Mouse (Mus musculus): ENCODE measurements around the gene Dpp8. TPM values are rescaled to one million over a fixed set of nuclear protein-coding genes. Genes with fewer than 3 reads are reported as not detected.
A peak's percentile ranks its signal among the peaks of the same experiment; 100 is the strongest.
"Not testable (repeated sequence)": the region's sequence is repeated elsewhere in the genome, so short reads cannot be mapped to it uniquely, and the experiment has no call there.

Dpp8 gene
- polyA plus RNA-seq, 1 experiment from 2014 or later, result 31.5 TPM

DNA sequence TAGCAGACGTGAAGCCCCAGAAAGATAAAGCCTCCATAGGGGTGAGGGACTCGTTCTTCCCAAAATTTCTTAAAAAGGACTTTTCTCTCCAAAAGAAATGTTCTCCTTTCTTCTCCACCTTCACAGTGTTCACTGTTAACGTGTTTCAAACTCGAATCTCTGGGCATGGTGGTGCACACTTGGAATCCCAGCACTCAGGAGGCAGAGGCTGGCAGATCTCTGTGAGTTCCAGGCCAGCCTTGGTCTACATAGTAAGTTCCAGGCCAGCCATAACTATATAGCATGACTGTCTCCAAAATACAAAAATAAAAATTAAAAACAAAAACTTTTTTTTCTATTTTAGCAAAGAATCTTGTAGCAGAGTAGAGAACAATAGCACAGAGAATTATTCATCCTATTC is 12.1 kb upstream of the Dpp8 start:
- WGBS, result 51% methylated on average over 4 of the region's 4 CpGs
- Histone ChIP-seq H3K4me2 (ENCODE audit: low read depth, low read length) (peak overlapping the region; percentile 88), H3K4me3 (ENCODE audit: low read length) (no peak overlapping the region)

DNA sequence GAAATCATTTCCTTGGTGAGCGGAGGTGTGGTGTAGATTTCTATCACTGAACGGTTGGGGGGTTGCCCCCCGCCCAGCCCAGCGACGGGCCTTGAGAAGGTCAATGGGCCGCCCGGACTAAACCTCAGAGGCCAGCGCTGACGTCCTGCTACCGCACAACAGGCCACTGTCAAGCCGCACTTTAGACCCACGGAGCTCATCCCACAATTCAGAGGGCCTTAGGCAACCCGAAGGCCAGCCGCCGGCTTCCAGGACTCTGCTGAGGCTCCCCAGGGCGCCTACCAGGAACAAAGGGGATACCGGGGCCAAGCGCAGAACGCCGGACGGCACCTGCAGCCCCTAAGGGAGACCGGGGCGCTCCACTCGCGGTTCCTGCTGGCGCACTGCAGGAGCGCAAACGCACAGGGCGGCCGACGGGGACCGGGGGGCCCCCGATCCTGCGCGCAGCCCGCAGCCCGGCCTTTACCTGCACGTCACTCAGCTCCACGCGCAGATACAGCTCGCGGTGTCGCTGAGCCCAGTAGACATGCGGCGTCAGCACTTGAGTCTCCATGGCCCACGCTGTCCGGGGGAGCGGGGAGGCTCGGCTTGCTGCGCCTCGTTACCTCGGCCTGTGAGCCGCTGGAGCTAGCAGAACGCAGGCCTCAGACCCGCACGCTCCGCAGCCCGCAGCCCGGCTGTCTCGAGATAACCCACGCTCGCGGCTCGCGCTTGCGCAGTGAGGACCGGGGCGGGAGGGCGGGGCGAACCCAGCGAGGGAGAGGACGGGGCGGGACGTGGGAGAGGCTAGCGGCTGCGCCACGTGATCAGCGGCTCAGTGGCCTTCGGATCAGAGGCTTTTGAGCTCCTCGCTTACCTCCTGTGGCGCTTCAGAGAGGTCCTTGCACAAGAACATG is 11.0 kb upstream of the Dpp8 start, which contains the start of gene Hacd3:
Gene Hacd3, minus strand, starts transcription at position 703 of the 896 bp plus-strand sequence.
- under 1% methylated on average over 81 of the region's 81 CpGs for WGBS
- Histone ChIP-seq H3K4me3 (ENCODE audit: low read length) (peak within 1 kb of the TSS; percentile 78), H3K36me3 (ENCODE audit: control insufficient read depth, insufficient read depth) (no peaks in the 10 kb centered on the region), H3K9ac (ENCODE audit: low read length) (peak within 1 kb of the TSS; percentile 89), H3K27me3 (ENCODE audit: control insufficient read depth, insufficient read depth, low read length) (no peaks in the 10 kb centered on the region), H3K27ac (ENCODE audit: low read length) (peak within 1 kb of the TSS; percentile 81), H3K9me3 (replicated peaks; ENCODE audit: control insufficient read depth, low read length) (no peaks in the 10 kb centered on the region), H3K4me1 (ENCODE audit: control insufficient read depth, insufficient read depth, low read length) (peaks cover 27% of the 10 kb centered on the region), H3K4me2 (ENCODE audit: low read depth, low read length) (peak within 1 kb of the TSS; percentile 88)
- peak; percentile 93 for ATAC-seq (replicated peaks; ENCODE audit: extremely low read depth, insufficient read depth, low FRiP score)

More for the DNA sequence above, 12.1 kb upstream of the Dpp8 start:
- Histone ChIP-seq H3K36me3 (ENCODE audit: control insufficient read depth, insufficient read depth) (no peaks in the 10 kb centered on the region), H3K4me1 (ENCODE audit: control insufficient read depth, insufficient read depth, low read length) (peaks cover 38% of the 10 kb centered on the region), H3K9me3 (replicated peaks; ENCODE audit: control insufficient read depth, low read length) (no peaks in the 10 kb centered on the region), H3K9ac (ENCODE audit: low read length) (no peak overlapping the region), H3K27me3 (ENCODE audit: control insufficient read depth, insufficient read depth, low read length) (no peaks in the 10 kb centered on the region), H3K27ac (ENCODE audit: low read length) (no peak overlapping the region)
- ATAC-seq (replicated peaks; ENCODE audit: extremely low read depth, insufficient read depth, low FRiP score), result no peak

DNA sequence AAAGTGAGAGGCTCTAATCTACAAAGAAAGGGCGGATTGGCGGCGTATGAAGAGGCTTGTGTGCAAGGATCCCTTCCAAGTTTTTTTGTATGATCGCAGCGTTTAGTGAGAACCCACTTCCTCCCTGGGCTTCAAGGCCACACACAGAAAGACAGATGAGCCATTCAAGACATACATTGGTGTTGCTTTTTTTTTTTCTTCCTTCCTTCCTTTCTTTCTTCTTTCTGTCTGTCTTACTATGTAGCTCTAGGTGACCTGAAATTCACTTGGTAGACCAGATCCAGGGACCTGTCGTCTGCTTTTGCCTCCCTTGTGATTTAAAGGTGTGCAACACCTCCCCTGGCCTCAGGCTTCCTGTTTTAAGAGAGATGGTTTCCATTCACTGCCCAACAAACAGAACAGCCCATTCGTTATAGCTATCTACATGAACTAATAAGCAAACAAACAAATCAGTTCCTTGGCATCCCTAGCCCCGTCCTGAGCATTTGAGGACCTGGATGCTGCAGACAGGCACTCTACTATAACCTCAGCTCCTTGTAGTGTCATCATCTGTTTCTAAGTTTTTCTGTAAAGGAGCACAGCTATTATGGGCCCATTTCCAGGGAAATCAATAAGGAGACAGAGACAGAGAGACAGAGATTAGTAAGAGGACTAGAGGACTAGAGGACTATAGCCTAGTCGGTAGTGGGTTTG is 10.2 kb upstream of the Dpp8 start:
- Histone ChIP-seq H3K9ac (ENCODE audit: low read length) (peak overlapping the region; percentile 76), H3K27ac (ENCODE audit: low read length) (peak overlapping the region; percentile 81), H3K27me3 (ENCODE audit: control insufficient read depth, insufficient read depth, low read length) (no peaks in the 10 kb centered on the region), H3K9me3 (replicated peaks; ENCODE audit: control insufficient read depth, low read length) (no peaks in the 10 kb centered on the region), H3K4me2 (ENCODE audit: low read depth, low read length) (peak overlapping the region; percentile 68), H3K36me3 (ENCODE audit: control insufficient read depth, insufficient read depth) (no peaks in the 10 kb centered on the region), H3K4me3 (ENCODE audit: low read length) (peak overlapping the region; percentile 78), H3K4me1 (ENCODE audit: control insufficient read depth, insufficient read depth, low read length) (peaks cover 21% of the 10 kb centered on the region)
- WGBS, result 23% methylated on average over 9 of the region's 9 CpGs
- peak; percentile 7; the same call in 1 of the 2 replicates for ATAC-seq (replicated peaks; ENCODE audit: extremely low read depth, insufficient read depth, low FRiP score)

DNA sequence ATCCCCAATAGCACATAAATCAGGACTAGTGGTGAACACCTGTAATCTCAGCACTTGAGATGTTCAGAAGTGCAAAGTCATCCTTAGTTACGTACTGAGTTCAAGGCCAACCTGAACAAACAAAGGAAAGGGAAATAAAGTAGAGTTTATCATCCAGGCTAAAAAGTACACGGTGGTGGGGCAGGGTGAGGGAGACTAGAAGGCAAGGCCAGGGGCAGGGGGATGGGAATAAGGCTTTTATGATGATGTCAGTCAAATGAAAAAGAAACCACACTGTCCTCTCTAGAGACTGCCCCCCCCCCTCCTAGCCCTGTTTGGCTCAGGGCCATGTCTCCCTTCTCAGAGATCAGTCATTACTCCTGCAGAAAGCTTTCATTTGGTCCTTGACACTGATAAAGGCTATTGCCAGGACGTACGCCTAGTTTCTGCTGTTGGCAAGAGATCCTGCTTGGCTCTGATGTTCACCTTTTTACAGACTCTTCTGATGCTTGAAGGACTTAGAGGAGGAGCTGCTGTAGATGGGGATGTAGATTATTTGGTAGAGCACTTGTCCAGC is 9.6 kb upstream of the Dpp8 start:
- Histone ChIP-seq H3K9me3 (replicated peaks; ENCODE audit: control insufficient read depth, low read length) (no peaks in the 10 kb centered on the region), H3K4me3 (ENCODE audit: low read length) (no peak overlapping the region), H3K4me1 (ENCODE audit: control insufficient read depth, insufficient read depth, low read length) (peaks cover 21% of the 10 kb centered on the region), H3K27me3 (ENCODE audit: control insufficient read depth, insufficient read depth, low read length) (no peaks in the 10 kb centered on the region), H3K36me3 (ENCODE audit: control insufficient read depth, insufficient read depth) (no peaks in the 10 kb centered on the region), H3K4me2 (ENCODE audit: low read depth, low read length) (no peak overlapping the region), H3K9ac (ENCODE audit: low read length) (no peak overlapping the region), H3K27ac (ENCODE audit: low read length) (no peak overlapping the region)
- no peak for ATAC-seq (replicated peaks; ENCODE audit: extremely low read depth, insufficient read depth, low FRiP score)
- 52% methylated on average over 4 of the region's 4 CpGs for WGBS

DNA sequence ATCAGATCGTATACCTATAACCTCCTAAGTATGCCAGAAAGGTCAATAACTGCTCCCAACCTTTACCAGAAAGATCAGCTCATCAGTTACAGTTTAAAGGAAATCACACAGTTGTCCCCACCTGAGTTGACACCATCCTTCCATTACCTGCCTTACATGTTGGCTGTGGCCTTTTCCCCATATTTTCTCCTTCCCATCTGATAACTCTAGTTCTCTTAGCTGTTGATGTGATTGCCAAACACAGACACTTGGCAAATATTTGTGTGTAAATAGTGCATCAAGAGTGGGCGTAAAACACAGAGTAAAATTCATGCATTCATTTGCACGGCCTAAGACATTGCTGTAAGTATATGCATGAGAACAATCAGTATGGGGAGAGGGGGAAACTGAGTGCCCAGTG is 8.8 kb upstream of the Dpp8 start:
- Histone ChIP-seq H3K27me3 (ENCODE audit: control insufficient read depth, insufficient read depth, low read length) (no peaks in the 10 kb centered on the region), H3K4me2 (ENCODE audit: low read depth, low read length) (no peak overlapping the region), H3K36me3 (ENCODE audit: control insufficient read depth, insufficient read depth) (no peaks in the 10 kb centered on the region), H3K9ac (ENCODE audit: low read length) (no peak overlapping the region), H3K4me3 (ENCODE audit: low read length) (no peak overlapping the region), H3K27ac (ENCODE audit: low read length) (no peak overlapping the region), H3K4me1 (ENCODE audit: control insufficient read depth, insufficient read depth, low read length) (peaks cover 21% of the 10 kb centered on the region), H3K9me3 (replicated peaks; ENCODE audit: control insufficient read depth, low read length) (no peaks in the 10 kb centered on the region)
- 88% methylated on average over 3 of the region's 3 CpGs for WGBS
- no peak for ATAC-seq (replicated peaks; ENCODE audit: extremely low read depth, insufficient read depth, low FRiP score)

DNA sequence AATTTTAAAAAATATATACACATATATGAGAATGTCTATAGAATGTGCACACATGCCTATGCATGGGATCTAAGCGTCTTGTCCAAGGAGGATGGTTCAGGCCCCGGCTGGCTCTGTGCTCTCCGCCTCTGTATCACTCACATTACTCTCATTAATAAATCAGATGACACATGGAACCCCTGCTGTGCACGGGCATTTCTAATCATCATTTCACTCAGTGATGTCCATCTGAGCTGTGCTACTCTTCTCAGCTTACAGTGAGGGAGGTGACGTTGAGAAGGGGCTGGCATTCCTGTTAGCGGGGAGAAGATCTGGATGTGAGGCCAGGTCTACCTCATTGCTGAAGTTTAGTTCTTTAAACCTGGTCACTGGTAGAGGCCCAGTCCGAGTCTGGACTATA is 5.0 kb upstream of the Dpp8 start:
- Histone ChIP-seq H3K9ac (ENCODE audit: low read length) (no peak overlapping the region), H3K9me3 (replicated peaks; ENCODE audit: control insufficient read depth, low read length) (no peaks in the 10 kb centered on the region), H3K4me1 (ENCODE audit: control insufficient read depth, insufficient read depth, low read length) (peaks cover 7% of the 10 kb centered on the region), H3K4me2 (ENCODE audit: low read depth, low read length) (no peak overlapping the region), H3K4me3 (ENCODE audit: low read length) (no peak overlapping the region), H3K36me3 (ENCODE audit: control insufficient read depth, insufficient read depth) (no peaks in the 10 kb centered on the region), H3K27me3 (ENCODE audit: control insufficient read depth, insufficient read depth, low read length) (no peaks in the 10 kb centered on the region), H3K27ac (ENCODE audit: low read length) (no peak overlapping the region)
- 72% methylated on average over 7 of the region's 7 CpGs for WGBS
- no peak for ATAC-seq (replicated peaks; ENCODE audit: extremely low read depth, insufficient read depth, low FRiP score)

DNA sequence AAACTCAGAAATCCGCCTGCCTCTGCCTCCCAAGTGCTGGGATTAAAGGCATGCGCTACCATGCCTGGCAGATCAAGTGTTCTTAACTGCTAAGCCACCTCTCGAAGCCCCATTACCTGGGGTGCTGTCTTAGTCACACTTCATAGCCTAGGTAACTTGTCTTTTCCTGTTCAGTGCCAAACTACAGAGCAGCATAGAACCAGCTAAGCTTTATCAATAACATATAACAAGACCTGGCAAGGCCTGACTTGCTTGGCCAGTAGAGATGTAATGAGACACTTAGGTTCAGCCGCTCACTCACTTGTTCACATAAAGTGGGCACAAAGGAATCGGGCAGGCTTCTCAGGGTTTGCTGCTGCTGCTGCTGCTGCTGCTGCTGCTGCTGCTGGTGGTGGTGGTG is 3.9 kb upstream of the Dpp8 start:
- Histone ChIP-seq H3K4me3 (ENCODE audit: low read length) (no peak overlapping the region), H3K9ac (ENCODE audit: low read length) (no peak overlapping the region), H3K9me3 (replicated peaks; ENCODE audit: control insufficient read depth, low read length) (no peaks in the 10 kb centered on the region), H3K4me2 (ENCODE audit: low read depth, low read length) (no peak overlapping the region), H3K4me1 (ENCODE audit: control insufficient read depth, insufficient read depth, low read length) (peaks cover 7% of the 10 kb centered on the region), H3K36me3 (ENCODE audit: control insufficient read depth, insufficient read depth) (no peaks in the 10 kb centered on the region), H3K27me3 (ENCODE audit: control insufficient read depth, insufficient read depth, low read length) (no peaks in the 10 kb centered on the region), H3K27ac (ENCODE audit: low read length) (no peak overlapping the region)
- ATAC-seq (replicated peaks; ENCODE audit: extremely low read depth, insufficient read depth, low FRiP score), result no peak
- WGBS, result 91% methylated on average over 5 of the region's 5 CpGs

DNA sequence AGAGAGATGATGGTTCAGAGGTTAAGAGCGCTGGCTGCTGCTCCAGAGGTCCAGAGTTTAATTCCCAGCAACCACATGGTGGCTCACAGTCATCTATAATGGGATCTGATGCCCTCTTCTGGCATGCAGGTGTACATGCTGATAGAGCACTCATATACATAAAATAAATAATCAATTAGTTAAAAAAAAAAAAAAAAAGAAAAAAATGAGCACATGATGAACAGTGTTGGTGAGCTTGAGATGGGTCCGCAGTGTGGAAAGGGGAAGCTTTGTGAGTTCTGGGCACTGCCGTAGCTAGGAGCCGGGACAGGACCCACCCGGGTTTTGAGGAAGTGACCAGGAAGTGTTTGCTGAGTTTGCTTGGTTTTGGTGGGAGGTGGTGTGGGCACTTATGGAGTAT is 859 bp upstream of the Dpp8 start:
- H3K27me3 ChIP-seq (ENCODE audit: control insufficient read depth, insufficient read depth, low read length); H3K4me3 ChIP-seq (ENCODE audit: low read length); H3K4me2 ChIP-seq (ENCODE audit: low read depth, low read length); H3K9ac ChIP-seq (ENCODE audit: low read length); H3K27ac ChIP-seq (ENCODE audit: low read length); H3K4me1 ChIP-seq (ENCODE audit: control insufficient read depth, insufficient read depth, low read length); ATAC-seq (replicated peaks; ENCODE audit: extremely low read depth, insufficient read depth, low FRiP score); H3K36me3 ChIP-seq (ENCODE audit: control insufficient read depth, insufficient read depth); H3K9me3 ChIP-seq (replicated peaks; ENCODE audit: control insufficient read depth, low read length): not testable (repeated sequence)
- 62% methylated on average over 5 of the region's 5 CpGs for WGBS

DNA sequence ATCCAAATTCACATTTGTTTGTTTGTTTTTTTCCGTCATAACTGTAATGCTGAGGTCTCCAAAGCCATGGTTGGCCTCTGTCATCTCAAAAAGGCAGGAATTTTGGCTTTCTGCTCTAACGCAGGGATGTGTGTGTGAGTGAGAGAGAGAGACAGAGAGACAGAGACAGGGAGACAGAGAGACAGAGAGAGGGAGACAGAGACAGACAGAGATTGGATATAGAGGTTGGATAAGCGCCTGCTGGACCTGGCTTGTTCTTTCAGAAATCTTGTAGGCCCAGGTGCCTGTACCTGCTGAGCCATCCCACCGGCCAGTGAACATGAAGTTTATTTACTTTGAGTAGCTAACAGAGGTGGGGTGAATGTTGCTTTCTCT is 333 bp upstream of the Dpp8 start:
- peak overlapping the region; percentile 51 for H3K9ac ChIP-seq (ENCODE audit: low read length)
- no peaks in the 10 kb centered on the region for H3K9me3 ChIP-seq (replicated peaks; ENCODE audit: control insufficient read depth, low read length)
- no peak for ATAC-seq (replicated peaks; ENCODE audit: extremely low read depth, insufficient read depth, low FRiP score)
- peak overlapping the region; percentile 50 for H3K4me2 ChIP-seq (ENCODE audit: low read depth, low read length)
- peaks cover 12% of the 10 kb centered on the region for H3K4me1 ChIP-seq (ENCODE audit: control insufficient read depth, insufficient read depth, low read length)
- peak overlapping the region; percentile 100 for H3K4me3 ChIP-seq (ENCODE audit: low read length)
- WGBS, result 34% methylated on average over 4 of the region's 4 CpGs
- no peaks in the 10 kb centered on the region for H3K27me3 ChIP-seq (ENCODE audit: control insufficient read depth, insufficient read depth, low read length)
- no peaks in the 10 kb centered on the region for H3K36me3 ChIP-seq (ENCODE audit: control insufficient read depth, insufficient read depth)
- H3K27ac ChIP-seq (ENCODE audit: low read length), result no peak overlapping the region
